Mouse (Mus musculus): ENCODE measurements around the gene Stk32c.

Stk32c gene

GRCm38 (mm10) chr7:139145891-139146290 lies 67.2 kb downstream of the Stk32c start:
- CTCF ChIA-PET, result no interaction called here

DNA sequence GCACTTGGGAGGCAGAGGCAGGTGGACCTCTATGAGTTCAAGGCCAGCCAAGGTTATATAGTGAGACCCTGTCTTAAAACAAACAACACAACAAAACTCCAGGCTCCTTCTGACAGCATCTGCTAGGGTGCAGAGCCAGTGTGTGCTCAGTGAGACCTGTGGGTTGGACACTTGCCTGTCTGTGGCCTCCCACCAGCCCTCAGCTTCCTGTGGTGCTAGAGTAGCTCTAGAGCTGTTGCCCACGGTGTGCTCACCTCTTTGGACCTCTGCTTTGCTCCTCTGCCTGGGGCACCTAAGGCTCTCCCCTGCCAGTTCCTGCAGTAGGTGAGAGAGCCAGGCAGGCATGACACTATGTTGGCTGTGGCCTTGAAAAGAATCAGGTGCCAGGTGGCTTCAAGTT lies 69.3 kb downstream of the Stk32c start:
- CTCF ChIA-PET, result no interaction called here

GRCm38 (mm10) chr7:139139921-139140461 lies 73.1 kb downstream of the Stk32c start:
- CTCF ChIA-PET, result no interaction called here

- CTCF ChIA-PET, result no interaction called here
Observed at GRCm38 (mm10) chr7:139136906-139137491, 76.1 kb downstream of the Stk32c start.

GRCm38 (mm10) chr7:139135236-139135635 lies 77.9 kb downstream of the Stk32c start:
- CTCF ChIA-PET, result no interaction called here

DNA sequence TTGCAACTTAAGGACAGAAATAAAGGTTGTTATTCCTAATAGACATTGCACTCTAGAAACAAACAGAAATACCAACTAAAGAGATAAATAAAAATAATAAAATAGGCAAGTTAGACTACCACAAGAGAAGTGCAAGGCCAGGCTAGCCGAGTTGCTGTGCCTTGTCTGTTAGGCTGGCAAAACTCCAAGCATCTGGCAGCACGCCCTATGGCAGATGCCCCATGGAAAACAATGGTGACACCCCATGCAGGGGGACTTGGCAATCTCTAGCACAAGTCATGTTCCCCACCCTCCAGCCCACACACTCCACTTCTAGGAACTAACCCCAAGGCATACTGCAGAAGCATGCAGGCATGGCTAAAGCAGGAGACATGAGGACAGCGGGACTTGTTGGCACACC lies 79.7 kb downstream of the Stk32c start:
- CTCF ChIA-PET, result interaction anchor here (0.7 kb wide), 1 partner anchor 136 kb away, joined by 4 read pairs; no protein-coding TSS in a partner anchor

GRCm38 (mm10) chr7:139131538-139131937 lies 81.6 kb downstream of the Stk32c start:
- CTCF ChIA-PET, result no interaction called here

DNA sequence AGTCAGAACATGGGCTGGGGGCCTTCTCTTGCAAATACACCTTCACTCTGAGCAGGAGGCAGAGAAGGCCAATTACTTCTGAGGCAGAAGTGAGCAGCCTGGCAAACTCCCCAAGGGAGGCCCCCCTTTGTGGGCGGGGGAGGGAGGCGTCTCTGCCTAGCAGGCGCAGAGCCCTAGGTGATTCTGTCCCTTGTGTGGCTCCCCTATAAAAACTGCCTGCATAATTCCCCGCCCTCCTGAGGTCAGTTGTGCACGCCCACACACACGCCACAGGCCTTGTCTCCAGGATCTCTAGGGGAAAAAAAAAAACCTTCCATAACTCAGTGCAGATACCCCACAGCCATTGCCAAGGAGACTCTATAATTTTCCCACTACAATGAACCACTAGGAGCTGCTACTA lies 82.7 kb downstream of the Stk32c start:
- CTCF ChIA-PET, result no interaction called here

GRCm38 (mm10) chr7:139128994-139129393 lies 84.1 kb downstream of the Stk32c start:
- CTCF ChIA-PET, result no interaction called here

DNA sequence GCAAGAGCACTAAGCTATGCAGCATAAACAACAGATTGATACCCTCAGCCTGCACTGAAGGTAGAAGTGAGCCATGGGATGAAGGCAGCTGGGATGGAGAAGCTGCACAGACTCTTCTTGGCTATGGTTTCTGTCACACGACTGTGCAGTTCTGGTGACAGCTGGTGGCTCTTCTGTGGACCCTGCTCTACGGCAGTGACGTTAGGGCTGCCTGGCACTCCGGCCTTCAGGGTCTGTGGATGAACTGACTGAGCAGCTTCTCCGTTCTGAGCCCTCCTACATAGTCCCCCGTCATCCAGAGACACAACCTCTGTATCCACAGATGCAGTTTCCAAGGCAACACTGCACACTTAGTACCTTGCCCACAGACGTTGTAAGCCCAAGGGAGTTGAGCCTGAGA lies 86.6 kb downstream of the Stk32c start:
- CTCF ChIA-PET, result no interaction called here

GRCm38 (mm10) chr7:139125881-139126280 lies 87.2 kb downstream of the Stk32c start:
- CTCF ChIA-PET, result no interaction called here

GRCm38 (mm10) chr7:139119775-139120153 lies 93.3 kb downstream of the Stk32c start:
- CTCF ChIA-PET, result no interaction called here

DNA sequence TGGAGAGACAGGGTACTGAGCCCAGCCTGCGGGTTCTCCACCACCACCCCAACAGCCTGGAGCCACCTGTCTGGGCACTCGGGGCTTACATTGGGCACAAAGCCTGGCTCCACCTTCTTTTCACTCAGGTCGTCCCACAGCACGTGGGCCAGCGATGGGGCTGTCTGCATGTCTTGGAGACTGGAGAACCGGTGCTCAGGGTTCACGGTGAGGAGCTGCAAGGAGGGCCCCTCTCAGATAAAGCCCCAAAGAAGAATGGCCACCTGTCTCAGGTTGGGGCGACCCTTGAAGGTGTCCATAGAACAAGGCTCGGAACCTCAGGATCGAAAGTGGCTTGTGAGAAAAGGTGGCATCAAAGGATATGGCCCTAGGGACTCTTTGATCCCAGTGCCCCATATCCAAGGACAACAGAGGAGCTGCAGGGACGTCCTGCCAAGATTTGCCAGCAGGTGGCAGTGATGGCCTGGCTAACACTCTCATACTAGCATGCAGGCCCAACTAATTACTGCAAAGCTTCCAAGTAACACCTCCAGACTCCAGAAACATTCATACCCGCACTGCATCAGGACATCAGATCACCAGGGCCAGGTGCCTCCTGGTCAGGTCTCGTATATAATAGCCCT lies 93.8 kb downstream of the Stk32c start:
- CTCF ChIA-PET, result no interaction called here

DNA sequence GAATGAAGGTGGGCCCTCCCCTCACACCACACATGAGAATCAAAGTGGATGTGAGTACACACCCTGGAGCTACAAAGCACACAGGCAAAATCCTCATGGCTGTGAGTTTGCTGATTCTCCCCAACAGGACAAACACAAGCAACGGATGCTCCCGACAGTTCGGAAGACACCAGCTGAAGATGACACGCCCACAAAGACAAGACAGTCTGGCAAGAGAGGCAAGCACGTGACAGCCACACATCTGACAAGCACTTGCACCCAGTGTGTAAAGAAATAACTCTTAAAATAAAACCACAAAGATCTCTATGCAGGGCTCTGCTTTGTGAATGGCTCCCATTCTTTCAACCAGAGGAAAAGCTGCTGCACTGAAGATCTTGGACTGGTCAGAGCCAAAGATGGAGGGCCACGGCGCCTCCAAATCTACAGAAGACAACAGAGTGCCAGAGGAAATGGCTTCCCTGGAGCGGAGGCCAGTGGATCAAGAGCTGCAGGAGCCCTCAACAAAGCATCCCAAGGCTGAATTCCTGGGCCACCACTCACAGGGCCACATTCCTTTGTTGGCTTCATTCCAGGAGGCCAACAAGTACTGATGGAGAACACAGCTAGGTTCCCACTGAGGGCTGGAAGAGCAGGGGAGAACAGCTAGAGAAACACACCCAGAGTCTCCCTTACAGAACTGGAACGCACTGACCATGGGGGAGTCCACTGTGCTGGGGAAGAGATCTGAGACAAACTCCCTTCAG lies 105.0 kb downstream of the Stk32c start:
- CTCF ChIA-PET, result no interaction called here

- CTCF ChIA-PET, result no interaction called here
Observed at GRCm38 (mm10) chr7:139105705-139106104, 107.4 kb downstream of the Stk32c start.

- CTCF ChIA-PET, result no interaction called here
Observed at GRCm38 (mm10) chr7:139105076-139105475, 108.0 kb downstream of the Stk32c start.

DNA sequence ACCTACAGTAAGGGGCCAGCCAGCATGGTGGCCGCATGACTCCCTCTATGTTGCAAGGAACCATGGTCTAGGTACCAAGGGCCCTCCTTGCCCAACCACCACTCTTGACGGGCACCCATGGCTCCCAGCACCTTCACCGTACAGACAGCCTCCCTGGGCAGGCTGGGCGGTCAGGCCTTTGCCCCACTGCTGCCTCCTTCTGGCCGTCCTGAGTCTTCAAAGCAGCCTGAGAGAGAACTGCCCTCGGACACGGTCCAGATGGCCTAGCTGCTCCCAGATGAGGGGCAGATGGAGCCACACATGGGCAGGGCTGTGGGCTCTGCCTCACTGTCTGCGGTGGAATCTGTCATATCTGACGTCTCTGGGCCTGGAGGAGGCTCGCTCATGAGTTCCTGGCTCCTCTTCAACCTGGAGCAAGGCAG lies 109.1 kb downstream of the Stk32c start:
- CTCF ChIA-PET, result no interaction called here

DNA sequence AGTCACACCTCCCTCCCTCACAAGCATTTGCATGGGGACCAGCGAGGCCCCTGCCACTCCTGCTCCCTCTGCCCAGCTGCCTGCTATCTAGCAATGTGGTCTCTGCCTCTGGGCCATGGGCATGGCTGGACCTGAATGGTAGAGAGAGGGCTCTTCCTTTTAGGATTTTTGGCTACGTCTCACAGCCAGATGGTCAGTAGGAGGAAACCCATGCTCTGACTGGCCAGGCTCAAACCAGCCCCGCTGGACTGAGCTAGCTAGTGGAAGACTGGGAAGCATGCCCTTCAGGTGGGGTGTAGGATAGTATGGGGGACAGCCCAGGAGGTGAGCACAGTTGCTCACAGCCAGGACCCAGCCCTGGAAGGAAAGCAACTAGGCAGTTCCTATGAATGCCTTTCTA lies 111.3 kb downstream of the Stk32c start:
- CTCF ChIA-PET, result interaction anchor here (0.6 kb wide), 1 partner anchor 259 kb away, joined by 3 read pairs; no protein-coding TSS in a partner anchor

DNA sequence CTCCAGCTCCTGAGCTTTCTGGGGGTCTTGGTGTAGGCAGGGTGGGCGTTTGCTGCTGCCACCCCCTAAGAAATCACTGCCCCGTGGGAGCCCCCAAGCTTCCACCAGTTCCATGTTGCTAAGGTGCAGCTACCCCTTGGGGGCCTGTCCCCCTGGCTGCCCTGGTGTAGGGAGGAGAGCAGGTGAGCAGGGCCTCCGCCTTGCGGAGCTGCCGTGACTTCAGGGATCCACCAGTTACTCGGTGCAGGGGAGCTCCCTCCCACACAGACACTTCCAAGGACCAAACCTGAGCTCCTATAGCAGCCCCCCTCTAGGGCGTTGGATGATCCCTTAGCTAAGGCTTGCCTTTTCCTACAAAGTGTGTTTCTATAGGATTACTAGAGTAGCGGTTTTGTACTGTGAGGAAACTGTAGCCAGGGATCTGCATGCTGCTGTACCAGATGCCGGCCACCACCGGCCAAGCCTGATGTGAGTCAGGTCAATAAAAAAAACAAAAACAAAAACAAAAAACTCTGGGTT lies 111.8 kb downstream of the Stk32c start:
- CTCF ChIA-PET, result no interaction called here

GRCm38 (mm10) chr7:139100531-139101095 lies 112.5 kb downstream of the Stk32c start:
- CTCF ChIA-PET, result no interaction called here

GRCm38 (mm10) chr7:139096399-139096798 lies 116.7 kb downstream of the Stk32c start:
- CTCF ChIA-PET, result no interaction called here

DNA sequence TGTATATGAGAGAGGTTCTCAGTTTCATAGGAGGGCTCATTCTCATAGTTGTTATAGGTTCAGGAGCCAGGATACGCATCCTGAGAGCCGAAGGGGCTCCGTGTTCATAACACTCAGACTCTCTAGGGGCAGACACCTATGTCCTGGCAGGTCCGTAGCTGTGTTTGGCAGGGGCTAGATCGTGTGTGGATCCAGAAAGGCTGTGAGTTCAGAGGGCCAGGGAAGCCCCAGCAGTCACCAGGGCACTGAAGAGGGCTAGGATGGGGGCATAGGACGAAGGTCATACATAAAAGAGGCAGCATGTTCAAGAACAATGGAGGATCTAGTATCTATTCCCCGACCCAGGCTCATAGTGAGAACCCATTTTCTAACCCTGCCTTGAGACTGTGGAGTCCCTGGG lies 117.8 kb downstream of the Stk32c start:
- CTCF ChIA-PET, result no interaction called here

DNA sequence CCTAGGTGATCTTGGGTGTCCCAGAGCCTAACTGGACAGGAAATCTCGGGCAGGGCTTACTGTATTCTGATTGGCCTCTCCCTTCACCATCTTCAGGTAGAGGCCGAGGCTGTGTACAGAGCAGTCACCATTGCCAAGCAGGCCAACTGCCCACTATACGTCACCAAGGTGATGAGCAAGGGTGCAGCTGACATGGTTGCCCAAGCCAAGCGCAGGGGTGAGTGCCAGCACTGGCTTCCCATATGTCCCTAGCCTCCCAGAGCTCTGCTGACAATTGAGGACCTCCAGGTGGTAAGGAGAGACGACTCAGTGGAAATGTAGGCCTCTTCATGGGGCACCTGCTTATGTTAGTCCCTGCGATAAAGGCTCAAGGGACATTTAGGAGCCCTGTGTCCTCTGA lies 118.3 kb downstream of the Stk32c start:
- CTCF ChIA-PET, result no interaction called here
